In the genomic region with DNA sequence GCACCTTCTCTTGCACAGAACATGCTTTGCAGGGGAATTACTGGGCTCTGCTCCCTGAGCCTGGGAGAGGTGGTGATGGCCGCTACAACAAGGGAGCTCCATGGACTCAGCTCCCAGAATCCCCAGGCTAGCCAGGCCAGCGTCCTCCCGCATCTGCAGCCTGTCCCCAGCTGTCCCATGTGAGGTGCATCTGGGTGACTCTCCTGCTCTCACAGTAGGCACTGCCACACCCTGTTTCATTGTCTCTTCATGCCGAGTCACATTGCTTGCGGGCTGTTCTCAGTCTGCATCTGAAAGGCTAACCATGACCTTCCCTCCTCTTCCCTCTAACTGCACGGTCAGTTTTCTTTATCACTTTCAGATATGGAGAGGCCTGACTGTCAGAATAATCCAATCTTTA, we compare ENCODE assay signal across 19 mouse cellular contexts. TPM values are rescaled to one million over a fixed set of nuclear protein-coding genes. Genes with fewer than 3 reads are reported as not detected.
DNase-seq lines count a peak whose midpoint lies in the region; ATAC-seq and TF ChIP-seq lines count a peak whose summit lies in the region.
"Had no signal": no experiment of that assay in that cellular context is flagged by ENCODE, and none has a peak within 500 bp of the region (broad histone marks: within the 10 kb centered on the region; RNA-seq: fewer than 3 reads in every experiment).

No protein-coding gene starts in this region.

- no peak for DNase-seq in forebrain, embryonic 14.5 days (ENCODE audit: low spot score)
- no peak for DNase-seq in hindbrain, postnatal 0 days (ENCODE audit: low spot score)
- DNase-seq in neural tube, embryonic 10.5 days (ENCODE audit: extremely low spot score, low spot score), result no peak
- DNase-seq in adrenal gland, postnatal 4 days (ENCODE audit: low spot score in 2 of 2), result no peak
- no peak for DNase-seq in lung, postnatal 4 days
- DNase-seq: adrenal gland, adult 8-10 months; cerebellum, adult 11-12 months; cerebellum, postnatal 25 days; kidney, adult 8-10 months; kidney, postnatal 25 days; liver, postnatal 0 days; lung, postnatal 14 days had no signal

- peaks cover 2% of the 10 kb centered on the region; the same call in 1 of the 2 replicates for H3K4me1 ChIP-seq in forebrain, embryonic 14.5 days (ENCODE audit: control insufficient read depth, insufficient read depth, low read length)
- peaks cover 12% of the 10 kb centered on the region for H3K4me1 ChIP-seq in forebrain, embryonic 16.5 days (replicated peaks; ENCODE audit: control insufficient read depth, insufficient read depth, low read length)
- H3K4me1 ChIP-seq in hindbrain, embryonic 12.5 days, result peaks cover 9% of the 10 kb centered on the region
- peaks cover 7% of the 10 kb centered on the region; the same call in 1 of the 2 replicates for H3K4me1 ChIP-seq in hindbrain, postnatal 0 days (ENCODE audit: insufficient read depth, low read length)
- H3K4me1 ChIP-seq in neural tube, embryonic 13.5 days (replicated peaks), result peaks cover 24% of the 10 kb centered on the region

- H3K36me3 ChIP-seq in forebrain, embryonic 14.5 days (ENCODE audit: control insufficient read depth, insufficient read depth, low read length), result no peaks in the 10 kb centered on the region
- no peaks in the 10 kb centered on the region for H3K36me3 ChIP-seq in forebrain, embryonic 16.5 days (ENCODE audit: control insufficient read depth, insufficient read depth)
- no peaks in the 10 kb centered on the region for H3K36me3 ChIP-seq in hindbrain, embryonic 12.5 days
- H3K36me3 ChIP-seq in hindbrain, postnatal 0 days (ENCODE audit: insufficient read depth, low read length), result no peaks in the 10 kb centered on the region
- no peaks in the 10 kb centered on the region for H3K36me3 ChIP-seq in neural tube, embryonic 13.5 days
- H3K36me3 ChIP-seq: forebrain, embryonic 12.5 days; midbrain, embryonic 13.5 days had no signal

- H3K9ac ChIP-seq in forebrain, embryonic 14.5 days (ENCODE audit: low read length), result no peak overlapping the region
- H3K9ac ChIP-seq in forebrain, embryonic 16.5 days (replicated peaks; ENCODE audit: low read depth, low read length), result no peak overlapping the region
- H3K9ac ChIP-seq in hindbrain, embryonic 12.5 days, result no peak overlapping the region
- no peak overlapping the region for H3K9ac ChIP-seq in hindbrain, postnatal 0 days (replicated peaks; ENCODE audit: low read length)
- H3K9ac ChIP-seq in neural tube, embryonic 13.5 days, result no peak overlapping the region
- H3K9ac ChIP-seq: forebrain, embryonic 12.5 days; liver, postnatal 0 days; midbrain, embryonic 13.5 days had no signal

- no peaks in the 10 kb centered on the region for H3K27me3 ChIP-seq in forebrain, embryonic 14.5 days (replicated peaks; ENCODE audit: control insufficient read depth, insufficient read depth, low read length)
- H3K27me3 ChIP-seq in forebrain, embryonic 16.5 days (replicated peaks; ENCODE audit: control insufficient read depth, insufficient read depth, low read length), result no peaks in the 10 kb centered on the region
- H3K27me3 ChIP-seq in hindbrain, embryonic 12.5 days, result no peaks in the 10 kb centered on the region
- H3K27me3 ChIP-seq in hindbrain, postnatal 0 days (ENCODE audit: insufficient read depth, low read length), result no peaks in the 10 kb centered on the region
- no peaks in the 10 kb centered on the region for H3K27me3 ChIP-seq in neural tube, embryonic 13.5 days
- H3K27me3 ChIP-seq: forebrain, embryonic 12.5 days; midbrain, embryonic 13.5 days had no signal

- H3K4me3 ChIP-seq in forebrain, embryonic 14.5 days (ENCODE audit: low read depth, low read length), result no peak overlapping the region
- no peak overlapping the region for H3K4me3 ChIP-seq in forebrain, embryonic 16.5 days (replicated peaks; ENCODE audit: low read length)
- H3K4me3 ChIP-seq in hindbrain, embryonic 12.5 days, result no peak overlapping the region
- H3K4me3 ChIP-seq in hindbrain, postnatal 0 days (ENCODE audit: low read length), result no peak overlapping the region
- H3K4me3 ChIP-seq in neural tube, embryonic 13.5 days, result no peak overlapping the region
- H3K4me3 ChIP-seq: forebrain, embryonic 12.5 days; midbrain, embryonic 13.5 days; myocyte had no signal

- WGBS in forebrain, embryonic 14.5 days, result 87% methylated on average over 6 of the region's 6 CpGs
- 81% methylated on average over 6 of the region's 6 CpGs for WGBS in forebrain, embryonic 16.5 days
- WGBS in hindbrain, embryonic 12.5 days, result 76% methylated on average over 6 of the region's 6 CpGs
- WGBS in hindbrain, postnatal 0 days, result 73% methylated on average over 6 of the region's 6 CpGs
- WGBS in neural tube, embryonic 13.5 days, result 82% methylated on average over 6 of the region's 6 CpGs

- TF ChIP-seq CTCF in hindbrain, postnatal 0 days (IDR thresholded peaks at IDR 0.05; ENCODE audit: low read depth), result no peak

- H3K9me3 ChIP-seq in forebrain, embryonic 14.5 days (replicated peaks; ENCODE audit: control insufficient read depth, low read length), result no peaks in the 10 kb centered on the region
- H3K9me3 ChIP-seq in forebrain, embryonic 16.5 days (ENCODE audit: control insufficient read depth, low read length), result no peaks in the 10 kb centered on the region
- no peaks in the 10 kb centered on the region; the same call in 1 of the 2 replicates for H3K9me3 ChIP-seq in hindbrain, embryonic 12.5 days (replicated peaks)
- no peaks in the 10 kb centered on the region for H3K9me3 ChIP-seq in hindbrain, postnatal 0 days (ENCODE audit: low read length)
- no peaks in the 10 kb centered on the region for H3K9me3 ChIP-seq in neural tube, embryonic 13.5 days
- H3K9me3 ChIP-seq: forebrain, embryonic 12.5 days; midbrain, embryonic 13.5 days had no signal

- H3K4me2 ChIP-seq in forebrain, embryonic 14.5 days (ENCODE audit: low read length), result no peak overlapping the region
- no peak overlapping the region for H3K4me2 ChIP-seq in forebrain, embryonic 16.5 days (ENCODE audit: low read length)
- no peak overlapping the region for H3K4me2 ChIP-seq in hindbrain, embryonic 12.5 days (replicated peaks)
- no peak overlapping the region for H3K4me2 ChIP-seq in hindbrain, postnatal 0 days (ENCODE audit: low read depth, low read length)
- H3K4me2 ChIP-seq in neural tube, embryonic 13.5 days, result no peak overlapping the region
- H3K4me2 ChIP-seq: forebrain, embryonic 12.5 days; midbrain, embryonic 13.5 days had no signal

- ATAC-seq in forebrain, embryonic 14.5 days, result no peak
- no peak for ATAC-seq in forebrain, embryonic 16.5 days
- 0 out of 2 replicates have a peak, but pooled peaks have one; percentile 20 for ATAC-seq in hindbrain, embryonic 12.5 days (ENCODE audit: low FRiP score)
- no peak for ATAC-seq in hindbrain, postnatal 0 days
- no peak for ATAC-seq in neural tube, embryonic 13.5 days (ENCODE audit: low read depth)
- ATAC-seq: CD4-positive, CD25-positive, alpha-beta regulatory T cell, adult 4 months; liver, postnatal 0 days; midbrain, embryonic 13.5 days had no signal

- peak overlapping the region; percentile 14; the same call in 1 of the 2 replicates for H3K27ac ChIP-seq in forebrain, embryonic 14.5 days (ENCODE audit: low read depth, low read length)
- H3K27ac ChIP-seq in forebrain, embryonic 16.5 days (ENCODE audit: low read length), result no peak overlapping the region
- H3K27ac ChIP-seq in hindbrain, embryonic 12.5 days, result peak overlapping the region; percentile 52; the same call in 1 of the 2 replicates
- H3K27ac ChIP-seq in hindbrain, postnatal 0 days, result no peak overlapping the region; the same call in 1 of the 2 replicates
- peak overlapping the region; percentile 74 for H3K27ac ChIP-seq in neural tube, embryonic 13.5 days (replicated peaks)
- H3K27ac ChIP-seq: forebrain, embryonic 12.5 days; midbrain, embryonic 13.5 days had no signal

RNA-seq across cellular contexts. Expression of gene Zfp706, which starts 34.3 kb away (rescaled TPM):
- 353 and 411 TPM in 2 replicates for polyA plus RNA-seq in forebrain, embryonic 14.5 days (2014; fragmentation: Nextera tagmentation; extraction: Ambion mirVana)
- 479 and 536 TPM in 2 replicates for polyA plus RNA-seq in forebrain, embryonic 16.5 days (2015; fragmentation: Nextera tagmentation; extraction: Ambion mirVana)
- polyA plus RNA-seq in hindbrain, embryonic 12.5 days (2016; fragmentation: Nextera tagmentation; extraction: Ambion mirVana), result 417 and 440 TPM in 2 replicates
- total RNA-seq in hindbrain, postnatal 0 days (2014; rRNA removed), result 57.2 and 61.8 TPM in 2 replicates
- polyA plus RNA-seq in hindbrain, postnatal 0 days (2015; fragmentation: Nextera tagmentation; extraction: Ambion mirVana), result 463 and 467 TPM in 2 replicates
- 455 and 475 TPM in 2 replicates for polyA plus RNA-seq in neural tube, embryonic 13.5 days (2015; fragmentation: Nextera tagmentation; extraction: Ambion mirVana)
- total RNA-seq in adrenal gland, postnatal 4 days (2021), result 100 to 1,000 TPM; 207 to 215 TPM

Comparison
In these comparisons a context has a peak if more than half of its experiments do, and no peak if none do; other contexts are left out.
1. H3K27ac ChIP-seq: peak in forebrain, embryonic 14.5 days (single experiment), hindbrain, embryonic 12.5 days (single experiment) and neural tube, embryonic 13.5 days (single experiment); none in forebrain, embryonic 16.5 days (single experiment) and hindbrain, postnatal 0 days (single experiment).